Mouse (Mus musculus): ENCODE data around the gene Dkk2. TPM values are rescaled to one million over a fixed set of nuclear protein-coding genes. Genes with fewer than 3 reads are reported as not detected.
"Not testable (repeated sequence)": the region's sequence is repeated elsewhere in the genome, so short reads cannot be mapped to it uniquely, and the experiment has no call there.

The Dkk2 gene
- total RNA-seq (2021) = 1 to 10 TPM; 2.5 to 5.2 TPM
- polyA plus RNA-seq (2012; rRNA removed) = 0.91 and 1.3 TPM in 2 replicates
- long read RNA-seq, transcript Dkk2-201 (4 exons, 3,705 nt) = major isoform, 6 of 8 reads
- long read RNA-seq, partial matches to known transcripts = 1 of 8 reads
- long read RNA-seq, other reads (novel, unspliced or antisense) = 1 of 8 reads

GRCm38 (mm10) chr3:132085112-132085822 lies at the start of gene Dkk2:
Gene Dkk2, plus strand, starts transcription at chr3:132085292.
- DNase-seq = peak; percentile 17

- DNase-seq = no peak
Measured at GRCm38 (mm10) chr3:132036704-132037103, 48.4 kb upstream of the Dkk2 start.

GRCm38 (mm10) chr3:132037670-132038069 lies 47.4 kb upstream of the Dkk2 start:
- peak; percentile 36 for DNase-seq

GRCm38 (mm10) chr3:132040066-132040465 lies 45.0 kb upstream of the Dkk2 start:
- DNase-seq = no peak

- DNase-seq = no peak
Measured at GRCm38 (mm10) chr3:132050884-132051457, 34.1 kb upstream of the Dkk2 start.

- not testable (repeated sequence) for DNase-seq
Measured at GRCm38 (mm10) chr3:132062816-132063215, 22.3 kb upstream of the Dkk2 start.

- DNase-seq = no peak
Measured at GRCm38 (mm10) chr3:132063374-132063773, 21.7 kb upstream of the Dkk2 start.

GRCm38 (mm10) chr3:132063966-132064365 lies 21.1 kb upstream of the Dkk2 start:
- DNase-seq = no peak

GRCm38 (mm10) chr3:132064920-132065319 lies 20.2 kb upstream of the Dkk2 start:
- no peak for DNase-seq

- no peak for DNase-seq
Measured at GRCm38 (mm10) chr3:132070949-132071348, 14.1 kb upstream of the Dkk2 start.

- DNase-seq = peak; percentile 68
Measured at GRCm38 (mm10) chr3:132084018-132084417, 1.1 kb upstream of the Dkk2 start.

GRCm38 (mm10) chr3:132084680-132085079 lies 412 bp upstream of the Dkk2 start:
- DNase-seq = no peak

GRCm38 (mm10) chr3:132085823-132086350 lies 795 bp downstream of the Dkk2 start:
- DNase-seq = peak; percentile 17

GRCm38 (mm10) chr3:132086461-132086860 lies 1.4 kb downstream of the Dkk2 start:
- DNase-seq = no peak

- peak; percentile 25 for DNase-seq
Measured at GRCm38 (mm10) chr3:132087011-132087486, 2.0 kb downstream of the Dkk2 start.

- DNase-seq = no peak
Measured at GRCm38 (mm10) chr3:132092983-132093382, 7.9 kb downstream of the Dkk2 start.

- peak; percentile 6 for DNase-seq
Measured at GRCm38 (mm10) chr3:132096296-132096695, 11.2 kb downstream of the Dkk2 start.

- no peak for DNase-seq
Measured at GRCm38 (mm10) chr3:132100746-132101145, 15.7 kb downstream of the Dkk2 start.

GRCm38 (mm10) chr3:132103020-132103419 lies 17.9 kb downstream of the Dkk2 start:
- DNase-seq = no peak

GRCm38 (mm10) chr3:132103454-132103853 lies 18.4 kb downstream of the Dkk2 start:
- peak; percentile 9 for DNase-seq

- DNase-seq = no peak
Measured at GRCm38 (mm10) chr3:132115772-132116511, 30.9 kb downstream of the Dkk2 start.

- no peak for DNase-seq
Measured at GRCm38 (mm10) chr3:132121344-132121743, 36.3 kb downstream of the Dkk2 start.
